Mouse (Mus musculus): ENCODE results near the gene Tex10.
"Not testable (repeated sequence)": the region's sequence is repeated elsewhere in the genome, so short reads cannot be mapped to it uniquely, and the experiment has no call there.

Gene Tex10

DNA sequence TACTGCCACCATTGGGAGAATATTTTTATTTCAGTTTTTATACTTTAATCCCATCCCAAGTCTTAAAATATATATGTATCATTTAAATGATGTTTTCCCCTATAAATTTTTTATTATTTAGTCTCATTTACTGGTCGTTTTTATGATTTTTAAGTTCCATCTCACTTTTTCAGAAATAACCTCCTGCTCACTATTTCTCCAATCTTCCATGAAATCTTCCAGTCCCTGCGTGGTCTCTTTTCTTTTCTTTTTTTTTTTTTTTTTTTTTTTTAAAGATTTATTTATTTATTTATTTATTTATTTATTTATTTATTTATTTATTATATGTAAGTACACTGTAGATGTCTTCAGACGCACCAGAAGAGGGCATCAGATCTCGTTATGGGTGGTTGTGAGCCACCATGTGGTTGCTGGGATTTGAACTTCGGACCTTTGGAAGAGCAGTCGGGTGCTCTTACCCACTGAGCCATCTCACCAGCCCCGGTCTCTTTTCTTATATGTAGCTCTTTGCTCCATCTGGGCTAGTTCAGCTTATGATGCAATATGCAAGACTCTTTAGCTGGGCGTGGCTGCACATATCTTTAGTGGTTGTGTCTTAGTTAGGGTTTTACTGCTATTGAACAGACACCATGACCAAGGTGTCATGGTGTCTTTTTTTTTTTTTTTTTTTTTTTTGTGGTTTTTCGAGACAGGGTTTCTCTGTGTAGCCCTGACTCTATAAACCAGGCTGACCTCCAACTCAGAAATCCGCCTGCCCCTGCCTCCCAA lies 67.4 kb downstream of the Tex10 start:
- DNase-seq (ENCODE audit: low read depth, low spot score), result not testable (repeated sequence)

GRCm38 (mm10) chr4:48403066-48403640 lies 70.1 kb downstream of the Tex10 start:
- DNase-seq (ENCODE audit: low read depth, low spot score), result no peak

DNA sequence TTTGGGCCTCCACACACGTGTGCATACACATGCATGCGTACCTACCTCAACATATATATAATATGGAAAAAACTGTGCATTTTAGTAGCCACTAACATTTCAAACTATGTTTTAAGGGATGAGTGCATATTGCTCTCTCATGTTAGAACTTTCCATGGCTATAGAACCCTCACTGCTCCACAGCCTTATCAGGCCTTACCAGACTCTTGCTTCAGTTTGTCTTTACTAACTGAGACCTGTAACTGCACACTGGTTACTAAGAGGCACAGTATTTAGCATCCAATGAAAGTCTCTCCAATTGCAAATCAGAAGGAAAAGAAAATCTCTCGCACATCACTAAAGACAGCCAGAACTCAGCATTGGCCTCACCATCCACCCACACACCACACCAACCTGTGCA lies 76.3 kb downstream of the Tex10 start:
- no peak for DNase-seq (ENCODE audit: low read depth, low spot score)

DNA sequence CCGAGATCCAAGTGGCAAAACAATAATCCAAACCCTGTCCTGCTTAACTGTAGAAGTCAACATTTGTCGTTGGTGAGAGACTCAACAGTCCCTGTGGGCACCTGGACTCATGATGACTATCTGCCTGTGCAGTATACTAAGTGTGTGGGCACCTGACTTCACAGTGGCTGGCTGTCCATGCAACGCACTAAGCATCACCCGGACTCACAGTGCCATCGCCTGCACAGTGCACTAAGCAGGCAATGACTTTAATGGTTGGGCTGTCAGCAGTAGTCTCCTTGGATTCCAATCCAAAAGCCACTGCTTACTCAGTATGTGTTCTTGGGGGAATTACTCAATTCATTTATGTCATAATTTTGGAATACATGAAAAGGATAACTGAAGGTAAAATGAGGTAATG lies 90.8 kb downstream of the Tex10 start:
- DNase-seq (ENCODE audit: low read depth, low spot score), result no peak

- peak; percentile 74 for DNase-seq (ENCODE audit: low read depth, low spot score)
Observed at GRCm38 (mm10) chr4:48380940-48381339, 92.3 kb downstream of the Tex10 start.

Measured in A20 (cell line).